Mouse (Mus musculus) stomach, embryonic 15.5 days (tissue): ENCODE data around the gene Pacsin3. TPM values are rescaled to one million over a fixed set of nuclear protein-coding genes. Genes with fewer than 3 reads are reported as not detected.

Experiments
- ATAC-seq: fragments of 200-750 bp; cut with Nextera tagmentation; 2 replicates; pipeline ENCODE4 v1.8.0; 2017; ENCODE audit warnings: low read depth, moderate number of reproducible peaks, moderate TSS enrichment; ENCODE audit not compliant: insufficient read depth, low FRiP score
- H3K27ac ChIP-seq: fragments of 300-500 bp; sonication (generic); 2 replicates; pipeline ENCODE4 v1.5.1; 2015; ENCODE audit warnings: mild to moderate bottlenecking, inconsistent platforms
- H3K27me3 ChIP-seq: fragments of 300-500 bp; sonication (generic); replicated peaks from 2 replicates; pipeline ENCODE4 v1.6.1; 2015; ENCODE audit warnings: inconsistent platforms
- H3K36me3 ChIP-seq: fragments of 300-500 bp; sonication (generic); 2 replicates; pipeline ENCODE4 v1.6.1; 2015; ENCODE audit warnings: inconsistent platforms
- H3K4me1 ChIP-seq: fragments of 300-500 bp; sonication (generic); 2 replicates; pipeline ENCODE4 v1.6.1; 2015; ENCODE audit warnings: inconsistent platforms
- H3K4me2 ChIP-seq: fragments of 300-500 bp; sonication (generic); 2 replicates; pipeline ENCODE4 v1.6.1; 2015; ENCODE audit warnings: mild to moderate bottlenecking, inconsistent platforms
- H3K4me3 ChIP-seq: fragments of 300-500 bp; sonication (generic); replicated peaks from 2 replicates; pipeline ENCODE4 v1.5.1; 2015; ENCODE audit warnings: inconsistent platforms
- H3K9ac ChIP-seq: fragments of 300-500 bp; sonication (generic); 2 replicates; pipeline ENCODE4 v1.6.1; 2015; ENCODE audit warnings: inconsistent platforms
- H3K9me3 ChIP-seq: fragments of 300-500 bp; sonication (generic); 2 replicates; pipeline ENCODE4 v1.6.1; 2016; ENCODE audit warnings: inconsistent platforms
- WGBS: fragments of 180-500 bp; shearing (Covaris S2); methylation state at CpG from one replicate; pipeline ENCODE4 v1.1.7; 2015; 5-methylcytosine and 5-hydroxymethylcytosine counted together
- polyA plus RNA-seq: library from polyadenylated mRNA; unstranded; fragments of >200 nt; fragmentation: Nextera tagmentation; extraction: Ambion mirVana; gene quantifications from 2 replicates; pipeline ENCODE4 v1.2.1, GENCODE M21; 2015

Gene Pacsin3
- polyA plus RNA-seq, 1 experiment from 2014 or later = 43.8 TPM

GRCm38 (mm10) chr2:91244557-91245228, 11.1 kb upstream of the Pacsin3 start:
- H3K27ac ChIP-seq = no peak overlapping the region
- H3K36me3 ChIP-seq = no peaks in the 10 kb centered on the region
- peak; percentile 56; the same call in 1 of the 2 replicates for ATAC-seq
- H3K9ac ChIP-seq = no peak overlapping the region
- no peaks in the 10 kb centered on the region for H3K9me3 ChIP-seq
- 63% methylated on average over 5 of the region's 5 CpGs for WGBS
- no peak overlapping the region for H3K4me2 ChIP-seq
- H3K4me1 ChIP-seq = no peaks in the 10 kb centered on the region
- no peaks in the 10 kb centered on the region for H3K27me3 ChIP-seq
- no peak overlapping the region for H3K4me3 ChIP-seq

GRCm38 (mm10) chr2:91248366-91248765, 7.4 kb upstream of the Pacsin3 start:
- WGBS = 79% methylated on average over 4 of the region's 4 CpGs
- H3K36me3 ChIP-seq = no peaks in the 10 kb centered on the region
- H3K27ac ChIP-seq = no peak overlapping the region

GRCm38 (mm10) chr2:91252001-91252400, 3.8 kb upstream of the Pacsin3 start:
- Histone ChIP-seq H3K9ac (no peak overlapping the region), H3K27me3 (peaks cover 12% of the 10 kb centered on the region; the same call in 1 of the 2 replicates), H3K4me3 (no peak overlapping the region), H3K36me3 (no peaks in the 10 kb centered on the region), H3K4me1 (peaks cover 15% of the 10 kb centered on the region), H3K4me2 (no peak overlapping the region), H3K27ac (no peak overlapping the region), H3K9me3 (no peaks in the 10 kb centered on the region)
- 55% methylated on average over 4 of the region's 4 CpGs for WGBS
- no peak for ATAC-seq

More at GRCm38 (mm10) chr2:91248366-91248765, 7.4 kb upstream of the Pacsin3 start:
- Histone ChIP-seq H3K4me1 (no peaks in the 10 kb centered on the region), H3K4me2 (no peak overlapping the region), H3K9me3 (no peaks in the 10 kb centered on the region), H3K27me3 (no peaks in the 10 kb centered on the region), H3K4me3 (no peak overlapping the region), H3K9ac (no peak overlapping the region)
- no peak for ATAC-seq

- Histone ChIP-seq H3K4me1 (peaks cover 17% of the 10 kb centered on the region), H3K27ac (no peak overlapping the region), H3K4me3 (no peak overlapping the region), H3K9me3 (no peaks in the 10 kb centered on the region), H3K36me3 (no peaks in the 10 kb centered on the region), H3K4me2 (no peak overlapping the region), H3K9ac (no peak overlapping the region), H3K27me3 (peaks cover 12% of the 10 kb centered on the region; the same call in 1 of the 2 replicates)
- 38% methylated on average over 4 of the region's 4 CpGs for WGBS
- no peak for ATAC-seq
These were observed 3.2 kb upstream of the Pacsin3 start for GRCm38 (mm10) chr2:91252512-91252911.

GRCm38 (mm10) chr2:91254725-91255380, 901 bp upstream of the Pacsin3 start:
- ATAC-seq = no peak
- Histone ChIP-seq H3K27me3 (peaks cover 12% of the 10 kb centered on the region; the same call in 1 of the 2 replicates), H3K9ac (no peak overlapping the region), H3K27ac (no peak overlapping the region), H3K4me1 (peaks cover 30% of the 10 kb centered on the region), H3K4me2 (no peak overlapping the region), H3K4me3 (no peak overlapping the region), H3K36me3 (no peaks in the 10 kb centered on the region), H3K9me3 (no peaks in the 10 kb centered on the region)
- 36% methylated on average over 8 of the region's 8 CpGs for WGBS

GRCm38 (mm10) chr2:91256256-91257125, 737 bp downstream of the Pacsin3 start:
- Histone ChIP-seq H3K9me3 (no peaks in the 10 kb centered on the region), H3K4me3 (peak overlapping the region; percentile 78), H3K4me2 (peak overlapping the region; percentile 93), H3K27me3 (peaks cover 12% of the 10 kb centered on the region; the same call in 1 of the 2 replicates), H3K4me1 (peaks cover 30% of the 10 kb centered on the region), H3K27ac (peak overlapping the region; percentile 82), H3K9ac (peak overlapping the region; percentile 45), H3K36me3 (0 out of 2 replicates have a peak, but pooled peaks cover 11% of the 10 kb centered on the region)
- ATAC-seq = peak; percentile 66
- whole genome bisulfite sequencing = under 1% methylated on average over 52 of the region's 52 CpGs

- Histone ChIP-seq H3K36me3 (0 out of 2 replicates have a peak, but pooled peaks cover 12% of the 10 kb centered on the region), H3K4me2 (peak overlapping the region; percentile 93), H3K4me1 (peaks cover 30% of the 10 kb centered on the region), H3K27ac (peak overlapping the region; percentile 82), H3K9me3 (no peaks in the 10 kb centered on the region), H3K9ac (peak overlapping the region; percentile 45), H3K4me3 (peak overlapping the region; percentile 78), H3K27me3 (peaks cover 12% of the 10 kb centered on the region; the same call in 1 of the 2 replicates)
- ATAC-seq = peak; percentile 65
- 2% methylated on average over 22 of the region's 22 CpGs for WGBS
These were observed 1.6 kb downstream of the Pacsin3 start for GRCm38 (mm10) chr2:91257126-91257980.

GRCm38 (mm10) chr2:91258054-91258453, 2.3 kb downstream of the Pacsin3 start:
- Histone ChIP-seq H3K9me3 (no peaks in the 10 kb centered on the region), H3K27ac (peak overlapping the region; percentile 82), H3K4me3 (peak overlapping the region; percentile 78), H3K9ac (peak overlapping the region; percentile 45; the same call in 1 of the 2 replicates), H3K27me3 (peaks cover 12% of the 10 kb centered on the region; the same call in 1 of the 2 replicates), H3K4me2 (peak overlapping the region; percentile 93), H3K4me1 (peaks cover 30% of the 10 kb centered on the region), H3K36me3 (peaks cover 19% of the 10 kb centered on the region; the same call in 1 of the 2 replicates)
- whole genome bisulfite sequencing = 47% methylated on average over 5 of the region's 5 CpGs
- peak; percentile 16; the same call in 1 of the 2 replicates for ATAC-seq

- Histone ChIP-seq H3K4me1 (peaks cover 30% of the 10 kb centered on the region), H3K27ac (peak overlapping the region; percentile 82; the same call in 1 of the 2 replicates), H3K4me3 (no peak overlapping the region), H3K9ac (no peak overlapping the region), H3K9me3 (no peaks in the 10 kb centered on the region), H3K27me3 (peaks cover 12% of the 10 kb centered on the region; the same call in 1 of the 2 replicates), H3K4me2 (peak overlapping the region; percentile 93), H3K36me3 (peaks cover 27% of the 10 kb centered on the region; the same call in 1 of the 2 replicates)
- WGBS = 42% methylated on average over 1 of the region's 1 CpGs
- ATAC-seq = no peak
These were observed 3.1 kb downstream of the Pacsin3 start for GRCm38 (mm10) chr2:91258830-91259229.

- H3K27me3 ChIP-seq = peaks cover 11% of the 10 kb centered on the region; the same call in 1 of the 2 replicates
- 82% methylated on average over 1 of the region's 1 CpGs for WGBS
- peaks cover 34% of the 10 kb centered on the region for H3K4me1 ChIP-seq
- H3K4me2 ChIP-seq = no peak overlapping the region
- no peak overlapping the region for H3K4me3 ChIP-seq
- H3K36me3 ChIP-seq = peaks cover 27% of the 10 kb centered on the region; the same call in 1 of the 2 replicates
- no peak overlapping the region for H3K27ac ChIP-seq
- ATAC-seq = no peak
- no peaks in the 10 kb centered on the region for H3K9me3 ChIP-seq
- no peak overlapping the region for H3K9ac ChIP-seq
These were observed 3.7 kb downstream of the Pacsin3 start for GRCm38 (mm10) chr2:91259493-91259892.
